Mouse (Mus musculus) ES-Bruce4 (cell line): ENCODE results near the gene Taf3.

Source experiments
- CTCF ChIP-seq: IDR thresholded peaks from one replicate; pipeline ENCODE4 v1.8.1; 2011; ENCODE audit warnings: low read depth, low read length
- EP300 ChIP-seq: IDR thresholded peaks from 2 replicates; pipeline ENCODE4 v1.6.1; 2011; ENCODE audit warnings: low read depth, low read length; ENCODE audit not compliant: insufficient read depth
- POLR2A ChIP-seq: IDR thresholded peaks from one replicate; pipeline ENCODE4 v1.8.1; 2011; ENCODE audit warnings: low read length; ENCODE audit not compliant: insufficient read depth

GRCm38 (mm10) chr2:9905995-9906394, 142.4 kb downstream of the Taf3 start:
- TF ChIP-seq CTCF, result no peak
- TF ChIP-seq POLR2A, result no peak
- TF ChIP-seq EP300, result no peak
